Mouse (Mus musculus) mouse embryonic stem cell (cell line): Measurements from ENCODE around the gene Faf1.

ENCODE experiments used
- in situ Hi-C, 2 experiments: fragments of 300-500 bp; cut with MboI; formaldehyde crosslinking; loops; 1 replicate in 1 of 2; 3 replicates in 1 of 2; pipeline ENCODE4 v1.14.3; 2019 to 2020; ENCODE audit warnings: low sequenced_read_pairs in 2 of 2, low pct_unique_long_range_greater_than_20kb in 1 of 2, mixed read lengths in 1 of 2; ENCODE audit not compliant: unreplicated experiment in 1 of 2

Gene Faf1

DNA sequence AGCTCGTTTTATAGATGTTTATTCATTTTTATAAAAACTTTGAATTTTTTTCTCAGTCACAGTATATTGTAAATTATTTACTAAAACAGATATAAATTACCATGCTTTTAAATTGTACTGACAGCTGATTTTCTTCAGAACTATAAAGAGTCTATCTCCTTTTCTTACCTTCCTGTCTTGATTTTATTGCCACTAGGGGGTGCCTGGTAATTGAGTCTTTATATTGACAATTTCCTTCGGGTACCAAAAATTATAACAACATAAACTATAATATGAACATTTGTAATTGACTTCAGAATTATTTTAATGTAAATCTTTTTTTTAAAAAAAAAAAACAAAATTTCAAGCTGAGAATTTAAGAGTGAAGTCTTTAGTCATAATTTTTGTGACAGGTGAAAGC is 67.6 kb downstream of the Faf1 start:
- in situ Hi-C loops: no loop called here

- in situ Hi-C loops: no loop called here
Observed at GRCm38 (mm10) chr4:109759031-109759430, 82.6 kb downstream of the Faf1 start.

DNA sequence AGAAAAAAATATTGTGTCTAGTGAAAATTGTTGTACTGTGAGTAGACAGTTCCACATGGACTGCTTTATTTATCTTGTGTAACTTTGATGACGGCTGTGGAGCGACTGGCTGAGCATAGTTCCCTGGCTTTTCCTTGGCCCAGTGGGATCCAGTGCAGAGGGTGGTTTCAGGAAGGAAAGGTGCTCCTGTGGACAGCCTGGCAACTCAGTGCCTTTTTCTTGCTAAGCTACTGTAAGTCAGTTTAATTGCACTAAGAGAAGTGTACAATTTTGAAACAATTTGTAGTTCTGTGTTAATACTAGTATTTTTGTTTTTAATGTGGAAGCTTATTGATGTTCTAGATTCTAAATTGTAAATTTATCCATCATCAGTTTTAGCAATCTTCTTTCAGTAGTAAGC is 83.5 kb downstream of the Faf1 start:
- in situ Hi-C loops: no loop called here

DNA sequence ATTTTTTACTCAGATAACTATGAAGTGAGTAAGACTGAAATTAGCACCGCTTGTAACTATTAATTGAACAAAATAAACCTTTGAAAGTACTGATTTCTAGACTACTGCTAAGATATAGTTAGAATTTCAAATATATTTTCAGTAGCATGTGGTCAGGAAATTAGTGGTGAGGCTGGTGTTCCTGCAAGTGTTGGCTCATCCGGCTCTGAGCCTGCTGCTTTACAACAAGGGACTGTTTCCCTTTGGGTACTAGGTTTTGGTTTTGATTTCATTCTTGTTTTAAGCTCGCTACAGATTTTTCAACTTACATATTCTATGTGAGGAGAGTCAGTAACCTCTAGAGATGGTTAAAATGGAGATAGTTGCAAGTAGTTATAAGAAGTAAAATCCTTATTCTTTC is 84.1 kb downstream of the Faf1 start:
- in situ Hi-C loops: no loop called here

DNA sequence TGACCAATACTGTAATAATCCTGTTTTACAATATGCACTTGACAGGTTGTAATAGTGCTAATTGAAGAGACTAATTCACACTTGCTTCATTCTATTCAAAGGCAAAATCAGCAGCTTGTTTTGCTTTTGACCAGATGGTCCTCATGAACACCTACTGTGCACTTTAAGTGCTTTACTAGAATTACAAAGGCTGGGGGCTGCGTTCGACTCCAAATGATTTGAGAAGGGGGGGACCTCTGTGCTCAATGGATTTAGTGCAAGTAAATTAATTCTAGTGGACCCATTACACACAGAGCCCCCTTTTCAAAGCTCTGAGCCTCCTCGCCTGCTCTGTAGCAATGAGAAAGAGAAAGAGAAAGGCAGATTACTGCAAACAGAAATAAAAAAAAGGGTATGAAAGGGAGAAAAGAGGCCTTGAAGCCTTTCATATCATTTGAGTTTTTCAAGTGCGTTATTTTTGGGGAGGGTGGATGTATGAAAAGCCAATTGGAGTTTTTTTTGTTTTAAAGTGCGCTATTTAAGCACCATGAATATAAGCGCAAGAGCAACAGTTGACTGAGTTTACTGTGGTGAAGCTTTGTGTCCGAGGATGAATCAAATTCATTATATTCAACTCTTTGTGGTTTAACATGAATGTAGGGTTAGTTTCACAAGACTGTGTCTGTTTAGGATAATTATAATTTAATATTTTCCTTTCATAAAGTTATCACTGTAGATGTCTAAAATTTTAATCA is 86.5 kb downstream of the Faf1 start:
- in situ Hi-C loops: no loop called here

DNA sequence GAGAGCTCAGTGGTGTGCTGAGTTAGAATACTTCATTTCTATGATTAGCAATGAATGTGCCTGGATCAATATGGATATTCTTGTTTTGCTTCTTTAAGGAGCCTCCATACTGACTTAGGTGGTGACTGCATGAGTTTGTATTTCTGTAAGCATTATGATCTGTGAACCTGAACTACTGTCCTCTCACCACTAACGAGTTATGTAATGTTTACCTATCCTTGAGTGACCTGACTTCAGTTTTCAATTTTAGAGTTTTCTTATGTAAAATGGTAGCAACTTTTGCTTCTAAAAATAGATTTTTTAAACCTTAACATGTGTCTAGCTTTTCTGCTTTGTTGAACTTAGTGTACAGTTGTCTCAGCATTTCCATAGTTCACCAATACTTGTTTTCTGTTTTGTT is 92.7 kb downstream of the Faf1 start:
- in situ Hi-C loops: no loop called here

GRCm38 (mm10) chr4:109782577-109783114 is 106.3 kb downstream of the Faf1 start:
- in situ Hi-C loops: no loop called here

DNA sequence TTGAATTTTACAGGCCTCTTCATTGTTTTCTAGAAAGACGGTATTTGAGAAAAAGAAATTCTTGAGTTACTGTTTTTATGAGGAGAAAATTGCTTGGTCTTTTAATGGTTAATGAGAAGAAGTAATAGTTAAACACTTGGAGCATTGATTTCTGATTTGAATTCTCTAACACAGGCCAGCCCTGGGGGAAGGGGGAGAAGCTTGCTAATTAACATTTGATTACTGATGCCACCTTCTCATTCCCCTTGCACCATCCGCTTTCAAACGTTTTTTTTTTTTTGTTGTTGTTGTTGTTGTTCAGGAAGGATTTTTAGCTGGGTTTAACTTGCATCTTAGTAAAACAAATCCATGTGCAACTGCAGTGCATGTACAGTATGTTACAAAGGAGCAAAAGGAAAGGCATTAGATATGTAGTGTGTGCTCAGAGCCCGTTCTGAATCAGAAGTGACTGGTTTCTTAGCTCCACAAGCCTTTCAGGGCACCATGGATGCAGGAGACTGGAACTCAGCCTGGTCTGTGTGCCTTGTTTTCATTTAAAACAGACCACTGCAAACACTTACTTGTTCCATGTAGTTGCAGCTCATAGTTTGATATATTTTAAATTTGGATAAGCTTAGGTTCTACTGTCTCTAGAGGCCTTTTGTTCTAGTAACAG is 113.1 kb downstream of the Faf1 start:
- in situ Hi-C loops: no loop called here

GRCm38 (mm10) chr4:109792331-109792730 is 115.9 kb downstream of the Faf1 start:
- in situ Hi-C loops: no loop called here

DNA sequence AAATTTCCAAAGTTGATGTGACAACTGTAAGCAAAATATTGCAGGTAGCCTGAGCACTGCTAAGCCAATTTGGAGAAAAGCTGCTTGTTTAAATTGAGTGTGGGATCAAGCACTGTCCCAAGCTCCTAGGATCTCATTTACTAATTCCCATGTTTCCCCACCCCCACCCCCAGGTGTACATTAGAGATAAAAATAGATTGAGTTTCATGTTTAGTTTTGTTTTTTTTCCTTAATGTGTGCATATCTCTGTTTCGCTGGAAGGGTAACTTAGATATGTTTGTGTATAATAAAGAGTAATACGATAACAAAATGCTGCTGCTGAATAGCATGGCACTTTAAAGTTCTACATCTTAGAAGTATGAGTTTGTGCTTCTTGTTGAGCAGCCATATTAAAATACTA is 116.7 kb downstream of the Faf1 start:
- in situ Hi-C loops: no loop called here

GRCm38 (mm10) chr4:109797511-109798182 is 121.3 kb downstream of the Faf1 start:
- in situ Hi-C loops: no loop called here

DNA sequence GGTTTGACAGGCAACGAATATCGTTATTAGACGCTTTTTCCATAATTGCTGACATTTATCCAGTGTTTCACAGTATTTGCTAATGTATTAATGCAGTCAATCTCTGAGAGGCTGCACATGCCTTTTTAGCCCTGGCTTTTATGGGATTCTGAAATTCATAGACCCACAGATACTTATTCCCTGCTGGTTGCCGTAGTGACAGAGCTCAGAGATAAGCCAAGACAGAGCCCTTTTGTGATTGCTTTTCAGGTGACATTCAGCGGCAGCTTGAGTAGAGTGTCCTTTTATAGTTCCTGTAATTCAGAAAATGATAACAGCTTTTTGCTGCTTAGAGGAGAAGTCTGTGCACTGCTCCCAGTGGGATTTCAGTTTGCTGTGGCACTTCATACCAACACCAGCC is 130.0 kb downstream of the Faf1 start:
- in situ Hi-C loops: no loop called here

GRCm38 (mm10) chr4:109815161-109815560 is 138.8 kb downstream of the Faf1 start:
- in situ Hi-C loops: no loop called here

DNA sequence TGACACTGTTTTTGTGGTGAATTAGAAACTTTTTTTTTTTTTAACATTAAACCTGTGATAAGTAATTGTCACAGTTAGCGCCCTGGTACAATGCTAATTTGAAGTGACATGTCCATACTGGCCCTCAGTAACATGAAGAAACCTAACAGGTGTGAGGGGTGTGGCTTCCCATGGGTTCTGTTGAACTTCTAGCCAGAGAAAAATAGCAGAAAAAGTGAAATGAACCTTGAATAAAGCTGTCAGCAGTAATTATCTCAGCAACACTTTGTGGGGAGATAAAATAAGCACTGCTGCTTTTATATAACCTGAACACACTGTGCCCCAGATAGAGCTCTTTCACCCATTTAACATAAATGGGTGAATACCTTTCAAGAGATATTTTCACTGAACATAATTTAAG is 139.2 kb downstream of the Faf1 start:
- in situ Hi-C loops: no loop called here

GRCm38 (mm10) chr4:109819455-109819854 is 143.1 kb downstream of the Faf1 start:
- in situ Hi-C loops: no loop called here

DNA sequence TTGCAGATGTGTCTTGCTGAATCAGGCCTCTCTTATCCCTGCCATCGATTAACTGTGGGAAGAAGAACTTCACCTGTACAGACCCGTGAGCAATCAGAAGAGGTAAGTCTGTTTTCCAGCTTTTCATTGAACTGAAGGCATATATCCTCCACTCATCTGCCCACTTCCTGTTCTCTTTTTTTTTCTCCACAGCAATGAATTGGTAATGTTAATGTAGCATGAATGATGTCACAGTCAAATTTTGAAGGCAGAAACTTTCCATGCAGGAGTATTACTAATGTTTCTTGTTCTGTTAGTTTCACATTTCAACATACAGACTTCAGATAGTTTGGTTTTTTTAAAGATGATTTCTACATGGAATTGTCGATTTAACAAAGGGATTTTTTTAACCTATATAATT is 153.4 kb downstream of the Faf1 start:
- in situ Hi-C loops: no loop called here

DNA sequence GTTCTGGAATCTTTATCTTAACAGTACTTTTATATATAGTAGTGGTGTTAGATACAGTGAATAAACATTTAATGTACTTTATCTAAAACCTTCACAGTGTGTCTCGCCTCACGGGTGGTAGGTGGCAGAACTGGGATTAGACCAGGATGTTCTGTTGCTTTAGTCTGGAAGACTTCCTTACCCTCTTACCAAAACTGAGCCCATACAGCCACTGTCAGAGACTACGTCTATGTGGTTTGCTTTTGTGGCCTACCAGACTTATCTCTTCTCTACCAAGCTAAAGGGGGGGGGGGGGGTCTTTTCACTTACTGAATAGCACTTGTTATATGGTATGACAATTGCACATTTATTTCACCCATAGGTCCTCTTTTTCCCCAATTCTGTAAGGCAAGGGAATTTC is 181.5 kb downstream of the Faf1 start:
- in situ Hi-C loops: no loop called here

- in situ Hi-C loops: no loop called here
Observed at GRCm38 (mm10) chr4:109858571-109859392, 182.4 kb downstream of the Faf1 start.

GRCm38 (mm10) chr4:109859401-109859800 is 183.0 kb downstream of the Faf1 start:
- in situ Hi-C loops: no loop called here
